Mouse (Mus musculus) brain, embryonic 14.5 days (tissue): ENCODE measurements around the gene Klrb1a.

Experiments used
- CTCF ChIP-seq: fragments of 200-500 bp; IDR thresholded peaks from 2 replicates; pipeline ENCODE4 v1.5.1; 2012; ENCODE audit warnings: inconsistent platforms, mild to moderate bottlenecking, moderate library complexity, borderline replicate concordance; ENCODE audit not compliant: insufficient read depth, insufficient read length; ENCODE audit errors: extremely low read depth
- POLR2A ChIP-seq: fragments of 200-500 bp; IDR thresholded peaks from 2 replicates; pipeline ENCODE4 v1.6.1; 2012; ENCODE audit warnings: mild to moderate bottlenecking, inconsistent platforms, borderline replicate concordance; ENCODE audit not compliant: poor library complexity, insufficient read depth, insufficient read length, severe bottlenecking; ENCODE audit errors: extremely low read depth

DNA sequence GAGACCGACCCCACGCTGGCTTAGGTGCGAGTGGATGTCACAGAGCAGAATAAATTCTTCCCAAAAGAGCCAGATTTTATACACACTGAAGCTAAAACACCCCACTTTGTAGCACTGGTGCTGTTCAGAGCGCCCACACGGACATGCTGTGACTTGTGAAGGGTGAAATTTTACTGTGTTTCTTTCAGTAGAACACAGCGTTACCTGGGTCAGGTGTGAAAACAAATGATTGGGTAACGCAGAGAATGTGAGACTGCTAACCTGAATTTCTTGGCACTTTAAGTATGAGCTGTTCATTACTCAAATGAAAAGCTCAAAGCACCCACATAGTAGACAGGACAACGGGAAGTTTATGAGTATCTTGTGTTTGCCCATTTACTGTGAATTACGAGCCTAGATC, 46.0 kb downstream of the Klrb1a start:
- TF ChIP-seq CTCF (no peak), POLR2A (no peak)
